Mouse (Mus musculus) intestine, embryonic 15.5 days (tissue): ENCODE results near the gene Nadk. TPM values are rescaled to one million over a fixed set of nuclear protein-coding genes. Genes with fewer than 3 reads are reported as not detected.

Experiments
- ATAC-seq: fragments of 200-750 bp; cut with Nextera tagmentation; 2 replicates; pipeline ENCODE4 v1.8.0; 2017; ENCODE audit warnings: moderate TSS enrichment, moderate library complexity
- H3K27ac ChIP-seq: fragments of 300-500 bp; sonication (generic); 2 replicates; pipeline ENCODE4 v1.5.1; 2015; ENCODE audit warnings: mild to moderate bottlenecking, inconsistent platforms
- H3K27me3 ChIP-seq: fragments of 300-500 bp; sonication (generic); replicated peaks from 2 replicates; pipeline ENCODE4 v1.6.1; 2015; ENCODE audit warnings: inconsistent platforms
- H3K36me3 ChIP-seq: fragments of 300-500 bp; sonication (generic); 2 replicates; pipeline ENCODE4 v1.6.1; 2015; ENCODE audit warnings: inconsistent platforms
- H3K4me1 ChIP-seq: fragments of 300-500 bp; sonication (generic); replicated peaks from 2 replicates; pipeline ENCODE4 v1.6.1; 2015; ENCODE audit warnings: inconsistent platforms
- H3K4me2 ChIP-seq: fragments of 300-500 bp; sonication (generic); replicated peaks from 2 replicates; pipeline ENCODE4 v1.6.1; 2015; ENCODE audit warnings: mild to moderate bottlenecking, inconsistent platforms
- H3K4me3 ChIP-seq: fragments of 300-500 bp; sonication (generic); replicated peaks from 2 replicates; pipeline ENCODE4 v1.5.1; 2015; ENCODE audit warnings: inconsistent platforms
- H3K9ac ChIP-seq: fragments of 300-500 bp; sonication (generic); 2 replicates; pipeline ENCODE4 v1.6.1; 2015; ENCODE audit warnings: inconsistent platforms
- H3K9me3 ChIP-seq: fragments of 300-500 bp; sonication (generic); 2 replicates; pipeline ENCODE4 v1.6.1; 2016; ENCODE audit warnings: inconsistent platforms
- WGBS: fragments of 180-500 bp; shearing (Covaris S2); methylation state at CpG from one replicate; pipeline ENCODE4 v1.1.7; 2015; 5-methylcytosine and 5-hydroxymethylcytosine counted together
- polyA plus RNA-seq: library from polyadenylated mRNA; unstranded; fragments of >200 nt; fragmentation: Nextera tagmentation; extraction: Ambion mirVana; gene quantifications from 2 replicates; pipeline ENCODE4 v1.2.1, GENCODE M21; 2015

The Nadk gene
- polyA plus RNA-seq, 1 experiment from 2014 or later = 91.6 TPM

DNA sequence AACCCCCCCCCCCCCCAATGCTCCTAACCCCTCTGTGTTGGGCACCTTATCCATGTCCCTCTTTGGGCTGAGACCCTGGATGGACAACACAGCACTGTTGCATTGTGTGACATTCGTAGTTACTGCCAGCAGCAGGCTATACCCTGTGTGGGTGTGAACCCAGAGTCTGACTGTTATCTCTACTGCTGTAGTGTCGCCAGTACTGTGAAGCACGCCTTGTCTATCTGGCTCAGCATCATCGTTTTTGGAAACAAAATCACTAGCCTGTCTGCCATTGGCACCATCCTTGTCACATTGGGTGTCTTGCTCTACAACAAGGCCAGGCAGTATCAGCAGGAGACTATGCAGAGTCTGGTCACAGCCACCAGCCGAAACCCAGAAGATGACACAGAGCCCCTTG lies 56.1 kb downstream of the Nadk start:
- ATAC-seq = 0 out of 2 replicates have a peak, but pooled peaks have one; percentile 23
- Histone ChIP-seq H3K27me3 (no peaks in the 10 kb centered on the region), H3K27ac (no peak overlapping the region), H3K36me3 (peaks cover 38% of the 10 kb centered on the region), H3K9ac (no peak overlapping the region), H3K4me1 (no peaks in the 10 kb centered on the region), H3K9me3 (no peaks in the 10 kb centered on the region), H3K4me2 (no peak overlapping the region), H3K4me3 (no peak overlapping the region)
- 92% methylated on average over 5 of the region's 5 CpGs for WGBS

DNA sequence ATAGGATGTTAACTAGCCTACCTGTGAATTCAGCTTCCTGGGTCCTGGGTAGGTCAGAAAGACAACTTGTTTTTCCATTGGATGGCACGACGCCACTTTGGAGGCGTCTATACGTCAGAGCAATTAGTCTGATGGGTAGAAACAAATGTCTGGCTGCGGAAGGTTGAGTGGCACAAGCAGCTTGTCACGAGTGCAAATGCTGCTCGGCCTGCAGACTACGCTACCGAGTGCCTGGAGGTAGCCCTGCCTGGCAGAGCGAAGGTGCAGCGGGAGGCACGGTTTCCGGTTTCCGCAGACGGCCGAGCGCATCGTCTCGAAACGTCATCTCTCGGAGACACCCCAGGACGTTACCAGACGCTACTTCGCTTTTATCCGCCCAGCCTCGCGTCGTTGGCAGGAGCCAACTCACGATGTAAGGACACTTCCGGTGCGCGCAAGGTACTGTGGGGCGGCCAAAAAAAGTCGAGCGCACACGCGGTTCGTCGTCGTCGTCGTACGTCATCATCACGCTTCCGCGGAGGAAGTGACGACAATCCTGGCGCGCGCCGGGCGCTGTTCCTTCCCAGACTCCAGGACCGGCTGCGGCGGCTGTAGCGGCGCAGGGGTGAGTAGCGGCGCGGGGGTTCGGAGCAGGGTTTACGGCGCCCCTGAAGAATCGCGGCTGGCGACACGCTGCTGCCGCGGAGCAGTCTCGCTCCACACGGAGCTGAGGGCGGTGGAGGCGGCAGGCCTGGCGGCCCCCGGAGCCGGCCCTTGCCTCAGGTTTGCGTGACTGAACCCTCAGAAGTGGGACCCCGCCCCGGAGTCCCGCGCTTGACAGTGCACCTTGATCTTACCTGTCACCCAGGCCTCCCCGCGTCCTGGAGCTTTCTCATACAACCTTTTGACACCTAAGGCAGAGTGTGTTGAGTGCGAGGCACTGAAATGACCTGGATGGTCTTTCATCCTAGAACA lies 62.4 kb downstream of the Nadk start, which contains the start of gene Cdk11b:
TSS of gene Cdk11b (plus strand) at position 517 of the 954 bp plus-strand sequence.
- WGBS = under 1% methylated on average over 84 of the region's 84 CpGs

DNA sequence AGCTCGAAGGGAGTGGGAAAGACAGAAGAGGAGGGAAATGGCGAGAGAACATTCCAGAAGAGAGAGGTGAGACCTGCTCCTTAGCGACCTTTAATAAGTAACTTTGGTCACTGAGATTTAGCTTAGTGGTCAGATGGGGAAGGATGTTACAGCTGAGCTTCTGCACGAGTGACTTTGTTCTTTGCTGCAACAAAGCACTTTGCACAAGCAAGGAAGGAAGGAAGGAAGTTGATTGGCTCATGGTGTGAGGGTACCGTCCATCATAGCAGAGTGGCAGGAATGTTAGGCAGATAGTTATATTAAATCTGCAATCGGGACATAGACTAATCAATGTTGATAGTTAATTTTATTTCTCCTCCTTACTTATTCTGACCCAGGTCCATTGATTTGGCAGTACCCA lies 68.1 kb downstream of the Nadk start:
- H3K9me3 ChIP-seq = no peaks in the 10 kb centered on the region
- no peak overlapping the region for H3K4me3 ChIP-seq
- no peak for ATAC-seq
- no peak overlapping the region for H3K9ac ChIP-seq
- no peak overlapping the region for H3K27ac ChIP-seq
- no peaks in the 10 kb centered on the region for H3K4me1 ChIP-seq
- no peak overlapping the region for H3K4me2 ChIP-seq
- H3K36me3 ChIP-seq = peaks cover 37% of the 10 kb centered on the region
- H3K27me3 ChIP-seq = no peaks in the 10 kb centered on the region
- WGBS = 82% methylated on average over 6 of the region's 6 CpGs

More for the DNA sequence above, 62.4 kb downstream of the Nadk start, which contains the start of gene Cdk11b:
- Histone ChIP-seq H3K9ac (peak within 1 kb of the TSS; percentile 85), H3K4me3 (peak within 1 kb of the TSS; percentile 100), H3K27ac (peak within 1 kb of the TSS; percentile 90), H3K4me1 (peaks cover 3% of the 10 kb centered on the region; the same call in 1 of the 2 replicates), H3K36me3 (peaks cover 12% of the 10 kb centered on the region; the same call in 1 of the 2 replicates), H3K27me3 (no peaks in the 10 kb centered on the region), H3K4me2 (peak within 1 kb of the TSS; percentile 63), H3K9me3 (no peaks in the 10 kb centered on the region)
- peak; percentile 100 for ATAC-seq

DNA sequence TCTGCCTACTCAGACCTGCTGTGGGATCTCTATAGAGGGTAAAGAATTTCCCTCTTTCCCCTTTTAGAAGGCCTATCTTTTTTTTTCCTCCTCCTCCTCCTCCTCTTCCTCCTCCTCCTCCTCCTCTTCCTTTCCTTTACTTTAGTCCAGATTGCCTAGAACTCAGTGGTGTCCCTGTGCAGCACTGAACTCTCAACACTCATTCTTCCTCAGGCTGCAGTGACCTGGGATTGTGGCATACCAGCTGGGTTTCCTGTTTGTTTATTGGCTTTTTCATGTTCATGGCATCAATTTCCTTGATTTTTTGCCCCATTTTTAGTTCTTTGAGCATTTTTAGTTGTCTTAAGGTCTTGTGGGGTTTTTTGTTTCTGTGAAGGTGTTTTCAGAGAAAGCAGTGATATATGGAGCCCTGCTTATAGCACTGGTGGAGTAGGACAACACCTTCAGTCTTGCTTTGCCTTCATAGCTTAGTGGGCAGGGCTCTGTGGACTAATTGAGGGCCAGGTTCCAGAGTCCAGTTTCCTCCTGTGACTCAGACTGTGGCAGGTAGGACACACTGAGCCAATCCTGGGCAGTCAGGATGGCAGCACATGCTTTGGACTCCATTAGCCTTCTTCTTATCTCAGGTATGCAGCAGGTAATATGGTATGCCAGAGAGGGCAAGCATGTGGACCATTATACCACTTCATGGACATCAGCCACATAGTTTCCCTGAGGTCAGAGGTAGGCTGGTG lies 73.8 kb downstream of the Nadk start:
- H3K4me1 ChIP-seq = no peaks in the 10 kb centered on the region
- no peak overlapping the region for H3K9ac ChIP-seq
- H3K4me2 ChIP-seq = no peak overlapping the region
- no peaks in the 10 kb centered on the region for H3K9me3 ChIP-seq
- ATAC-seq = peak; percentile 96
- H3K4me3 ChIP-seq = no peak overlapping the region
- peaks cover 41% of the 10 kb centered on the region for H3K36me3 ChIP-seq
- H3K27me3 ChIP-seq = no peaks in the 10 kb centered on the region
- peak overlapping the region; percentile 29 for H3K27ac ChIP-seq

Other genes with a start within 250 kb of the Nadk start
- 24.8 and 27.1 TPM in 2 replicates for gene Prkcz, start 201.0 kb upstream of the Nadk start, polyA plus RNA-seq
- 0.10 TPM in 1 of 2 replicates, not detected in the other for gene Gabrd, start 164.3 kb upstream of the Nadk start, polyA plus RNA-seq
- 1.2 and 2.3 TPM in 2 replicates for gene Cfap74, start 153.2 kb upstream of the Nadk start, polyA plus RNA-seq
- gene Tmem52, start 93.3 kb upstream of the Nadk start, polyA plus RNA-seq = 2.1 and 2.2 TPM in 2 replicates
- gene Gnb1, start 71.0 kb upstream of the Nadk start, polyA plus RNA-seq = 460 and 467 TPM in 2 replicates
- gene Slc35e2, start 39.0 kb downstream of the Nadk start, polyA plus RNA-seq = 7.0 and 7.2 TPM in 2 replicates
- gene Cdk11b, start 62.5 kb downstream of the Nadk start, polyA plus RNA-seq = 50.2 and 53.9 TPM in 2 replicates
- not detected in 2 replicates for gene Gm10563, start 83.0 kb downstream of the Nadk start, polyA plus RNA-seq
- gene Mmp23, start 91.0 kb downstream of the Nadk start, polyA plus RNA-seq = 36.8 and 38.0 TPM in 2 replicates
- 17.8 and 22.6 TPM in 2 replicates for gene Mib2, start 106.8 kb downstream of the Nadk start, polyA plus RNA-seq
- 6.1 and 7.6 TPM in 2 replicates for gene Fndc10, start 132.0 kb downstream of the Nadk start, polyA plus RNA-seq
- 150 and 153 TPM in 2 replicates for gene Ssu72, start 142.4 kb downstream of the Nadk start, polyA plus RNA-seq
- gene Tmem240, start 172.4 kb downstream of the Nadk start, polyA plus RNA-seq = 0.80 and 0.84 TPM in 2 replicates
- gene Atad3a, start 198.7 kb downstream of the Nadk start, polyA plus RNA-seq = 135 and 156 TPM in 2 replicates
- gene Vwa1, start 212.3 kb downstream of the Nadk start, polyA plus RNA-seq = 16.7 TPM in 2 replicates
- gene Tmem88b, start 223.5 kb downstream of the Nadk start, polyA plus RNA-seq = 1.00 and 1.1 TPM in 2 replicates
- gene Ankrd65, start 228.1 kb downstream of the Nadk start, polyA plus RNA-seq = not detected in 2 replicates
- 225 and 226 TPM in 2 replicates for gene Mrpl20, start 240.5 kb downstream of the Nadk start, polyA plus RNA-seq